Mouse (Mus musculus): ENCODE results near the gene Ovca2. TPM values are rescaled to one million over a fixed set of nuclear protein-coding genes. Genes with fewer than 3 reads are reported as not detected.

Ovca2 gene
- polyA plus RNA-seq, 1 experiment = 19.3 TPM

DNA sequence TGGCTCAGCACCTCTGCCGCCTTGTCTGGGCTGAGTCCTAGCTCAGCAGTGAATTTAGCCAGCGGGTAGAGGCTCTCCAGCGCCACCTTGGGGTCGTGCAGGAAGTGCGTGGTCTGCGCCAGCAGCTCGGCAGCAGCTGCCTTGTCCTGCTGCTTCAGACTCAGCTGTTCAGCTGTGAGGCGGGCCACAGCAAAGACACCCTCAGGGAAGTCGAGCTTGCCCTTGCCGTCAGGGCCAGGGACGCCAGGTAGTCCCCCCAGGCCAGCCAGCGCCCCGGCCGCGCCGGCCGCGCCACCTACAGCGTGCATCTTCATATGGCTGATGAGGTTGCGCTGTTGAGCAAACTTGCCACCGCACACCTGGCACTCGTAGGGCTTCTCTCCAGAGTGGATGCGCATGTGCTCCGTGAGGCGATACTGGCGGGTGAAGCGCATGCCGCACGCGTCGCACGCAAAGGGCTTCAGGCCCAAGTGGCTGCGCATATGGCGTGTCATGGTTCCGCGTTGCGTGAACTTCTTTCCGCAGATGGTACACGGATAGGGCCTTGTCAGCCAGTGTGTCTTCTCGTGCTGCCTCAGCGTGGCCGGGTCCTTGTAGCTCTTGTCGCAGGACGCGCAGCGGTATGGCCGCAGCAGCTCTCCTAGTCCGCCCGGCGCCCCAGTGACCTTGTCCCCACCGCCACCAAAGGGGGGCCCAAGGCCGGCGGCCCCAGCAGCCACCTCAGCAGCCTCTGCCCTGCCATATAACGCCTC is 13.0 kb downstream of the Ovca2 start:
- Histone ChIP-seq H3K4me3 (ENCODE audit: insufficient read depth, poor library complexity, severe bottlenecking) (no peak overlapping the region), H3K36me3 (ENCODE audit: control insufficient read depth, insufficient read depth) (no peaks in the 10 kb centered on the region), H3K79me3 (ENCODE audit: low read depth) (no peaks in the 10 kb centered on the region), H3ac (ENCODE audit: control insufficient read depth, insufficient read length, low read depth) (no peak overlapping the region), H3K79me2 (ENCODE audit: control insufficient read depth, insufficient read depth) (no peaks in the 10 kb centered on the region), H3K27me3 (ENCODE audit: control insufficient read depth, insufficient read depth, insufficient read length) (no peaks in the 10 kb centered on the region)
- no peak for TF ChIP-seq CTCF (IDR thresholded peaks at IDR 0.05; ENCODE audit: control insufficient read depth, insufficient read depth, insufficient read length)
- TF ChIP-seq CEBPB (IDR thresholded peaks at IDR 0.05; ENCODE audit: low read depth) = no peak
- TF ChIP-seq MYOD1 (IDR thresholded peaks at IDR 0.05; ENCODE audit: control insufficient read depth, insufficient read length, low read depth) = no peak
- TF ChIP-seq MAX (IDR thresholded peaks at IDR 0.05) = no peak
- no peak for TF ChIP-seq MYOG (IDR thresholded peaks at IDR 0.05; ENCODE audit: control insufficient read depth, extremely low read depth, insufficient read length)
- no peak for TF ChIP-seq FOSL1 (IDR thresholded peaks at IDR 0.05; ENCODE audit: insufficient read depth, low read length, poor library complexity, severe bottlenecking)
- TF ChIP-seq USF1 (IDR thresholded peaks at IDR 0.05; ENCODE audit: low read depth) = no peak

DNA sequence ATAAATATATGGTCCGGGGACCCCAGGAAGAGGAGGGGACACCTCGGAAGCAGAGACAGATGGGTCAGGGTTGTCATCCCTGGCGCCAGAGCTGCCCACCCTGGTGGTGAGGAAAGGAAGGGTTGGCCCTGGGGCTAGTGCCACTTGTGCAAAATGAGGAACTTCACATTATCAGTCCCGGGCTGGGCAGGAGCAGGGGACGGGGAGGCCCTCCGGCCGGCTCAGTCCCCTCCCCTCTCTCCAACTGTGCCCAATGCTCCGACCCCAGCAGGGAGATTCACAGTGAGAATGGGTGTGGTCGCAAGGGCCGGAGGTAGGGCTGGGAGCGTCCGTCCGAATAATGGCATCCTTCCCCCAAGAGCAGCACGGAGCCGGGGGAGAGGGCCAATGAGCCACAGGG is 13.9 kb downstream of the Ovca2 start:
- H3K79me2 ChIP-seq (ENCODE audit: control insufficient read depth, insufficient read depth) = no peaks in the 10 kb centered on the region
- no peak for TF ChIP-seq MYOD1 (IDR thresholded peaks at IDR 0.05; ENCODE audit: control insufficient read depth, insufficient read length, low read depth)
- no peak for TF ChIP-seq CEBPB (IDR thresholded peaks at IDR 0.05; ENCODE audit: low read depth)
- TF ChIP-seq CTCF (IDR thresholded peaks at IDR 0.05; ENCODE audit: control insufficient read depth, insufficient read depth, insufficient read length) = no peak
- no peak for TF ChIP-seq FOSL1 (IDR thresholded peaks at IDR 0.05; ENCODE audit: insufficient read depth, low read length, poor library complexity, severe bottlenecking)
- TF ChIP-seq MYOG (IDR thresholded peaks at IDR 0.05; ENCODE audit: control insufficient read depth, extremely low read depth, insufficient read length) = no peak
- no peak for TF ChIP-seq USF1 (IDR thresholded peaks at IDR 0.05; ENCODE audit: low read depth)
- no peak overlapping the region for H3ac ChIP-seq (ENCODE audit: control insufficient read depth, insufficient read length, low read depth)
- no peaks in the 10 kb centered on the region for H3K79me3 ChIP-seq (ENCODE audit: low read depth)
- no peak overlapping the region for H3K4me3 ChIP-seq (ENCODE audit: insufficient read depth, poor library complexity, severe bottlenecking)
- H3K36me3 ChIP-seq (ENCODE audit: control insufficient read depth, insufficient read depth) = peaks cover 3% of the 10 kb centered on the region
- H3K27me3 ChIP-seq (ENCODE audit: control insufficient read depth, insufficient read depth, insufficient read length) = no peaks in the 10 kb centered on the region

DNA sequence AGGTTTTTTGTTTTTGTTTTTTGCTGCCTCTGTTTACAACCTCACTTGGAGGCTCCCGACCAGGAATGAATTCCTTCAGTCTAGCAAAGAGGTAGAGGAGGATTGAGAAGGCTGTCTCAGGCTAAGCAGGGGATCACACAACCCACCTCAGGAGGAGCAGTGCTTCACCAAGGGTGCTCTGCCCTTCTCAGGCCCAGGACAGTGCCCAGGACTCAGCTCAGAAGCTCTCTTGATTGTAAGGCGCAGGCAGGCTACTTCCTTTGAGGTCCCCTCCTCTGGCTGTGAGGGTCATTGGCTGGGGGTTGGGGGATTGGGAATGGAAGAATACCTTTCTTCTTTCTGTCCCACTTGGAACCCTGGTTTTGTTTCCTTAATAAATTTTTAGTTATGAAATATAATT is 14.6 kb downstream of the Ovca2 start:
- H3K4me3 ChIP-seq (ENCODE audit: insufficient read depth, poor library complexity, severe bottlenecking) = no peak overlapping the region
- no peak overlapping the region for H3ac ChIP-seq (ENCODE audit: control insufficient read depth, insufficient read length, low read depth)
- H3K79me3 ChIP-seq (ENCODE audit: low read depth) = no peaks in the 10 kb centered on the region
- H3K27me3 ChIP-seq (ENCODE audit: control insufficient read depth, insufficient read depth, insufficient read length) = no peaks in the 10 kb centered on the region
- no peaks in the 10 kb centered on the region for H3K79me2 ChIP-seq (ENCODE audit: control insufficient read depth, insufficient read depth)
- peaks cover 9% of the 10 kb centered on the region for H3K36me3 ChIP-seq (ENCODE audit: control insufficient read depth, insufficient read depth)
- TF ChIP-seq FOSL1 (IDR thresholded peaks at IDR 0.05; ENCODE audit: insufficient read depth, low read length, poor library complexity, severe bottlenecking) = no peak
- no peak for TF ChIP-seq MYOD1 (IDR thresholded peaks at IDR 0.05; ENCODE audit: control insufficient read depth, insufficient read length, low read depth)
- no peak for TF ChIP-seq MAX (IDR thresholded peaks at IDR 0.05)
- TF ChIP-seq CTCF (IDR thresholded peaks at IDR 0.05; ENCODE audit: control insufficient read depth, insufficient read depth, insufficient read length) = no peak
- TF ChIP-seq CEBPB (IDR thresholded peaks at IDR 0.05; ENCODE audit: low read depth) = no peak
- TF ChIP-seq MYOG (IDR thresholded peaks at IDR 0.05; ENCODE audit: control insufficient read depth, extremely low read depth, insufficient read length) = no peak
- TF ChIP-seq USF1 (IDR thresholded peaks at IDR 0.05; ENCODE audit: low read depth) = no peak

DNA sequence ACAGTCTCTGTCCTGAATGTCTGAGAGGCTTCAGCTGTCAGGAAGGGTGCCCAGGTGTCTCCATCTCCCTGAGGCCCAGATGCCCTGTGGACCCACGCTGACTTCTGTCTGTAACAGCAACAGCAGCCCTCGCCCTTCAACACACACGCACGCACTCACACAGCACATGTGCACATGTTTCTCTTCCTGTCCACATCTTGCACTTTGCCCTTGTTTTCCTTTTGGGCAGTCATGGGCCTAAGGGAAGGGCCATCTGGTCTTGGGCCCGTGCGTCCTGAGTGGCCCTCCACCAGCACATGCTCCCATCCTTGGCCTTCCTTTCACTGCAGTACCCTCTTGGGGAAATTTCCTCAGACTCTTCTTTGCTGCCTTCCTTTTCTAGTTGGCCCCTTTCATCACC is 15.3 kb downstream of the Ovca2 start:
- no peak overlapping the region for H3ac ChIP-seq (ENCODE audit: control insufficient read depth, insufficient read length, low read depth)
- peaks cover 16% of the 10 kb centered on the region for H3K36me3 ChIP-seq (ENCODE audit: control insufficient read depth, insufficient read depth)
- H3K27me3 ChIP-seq (ENCODE audit: control insufficient read depth, insufficient read depth, insufficient read length) = no peaks in the 10 kb centered on the region
- TF ChIP-seq FOSL1 (IDR thresholded peaks at IDR 0.05; ENCODE audit: insufficient read depth, low read length, poor library complexity, severe bottlenecking) (no peak), MYOG (IDR thresholded peaks at IDR 0.05; ENCODE audit: control insufficient read depth, extremely low read depth, insufficient read length) (no peak), MAX (IDR thresholded peaks at IDR 0.05) (no peak), USF1 (IDR thresholded peaks at IDR 0.05; ENCODE audit: low read depth) (no peak), MYOD1 (IDR thresholded peaks at IDR 0.05; ENCODE audit: control insufficient read depth, insufficient read length, low read depth) (no peak), CTCF (IDR thresholded peaks at IDR 0.05; ENCODE audit: control insufficient read depth, insufficient read depth, insufficient read length) (no peak), CEBPB (IDR thresholded peaks at IDR 0.05; ENCODE audit: low read depth) (no peak)
- H3K79me2 ChIP-seq (ENCODE audit: control insufficient read depth, insufficient read depth) = no peaks in the 10 kb centered on the region
- H3K4me3 ChIP-seq (ENCODE audit: insufficient read depth, poor library complexity, severe bottlenecking) = no peak overlapping the region
- no peaks in the 10 kb centered on the region for H3K79me3 ChIP-seq (ENCODE audit: low read depth)

DNA sequence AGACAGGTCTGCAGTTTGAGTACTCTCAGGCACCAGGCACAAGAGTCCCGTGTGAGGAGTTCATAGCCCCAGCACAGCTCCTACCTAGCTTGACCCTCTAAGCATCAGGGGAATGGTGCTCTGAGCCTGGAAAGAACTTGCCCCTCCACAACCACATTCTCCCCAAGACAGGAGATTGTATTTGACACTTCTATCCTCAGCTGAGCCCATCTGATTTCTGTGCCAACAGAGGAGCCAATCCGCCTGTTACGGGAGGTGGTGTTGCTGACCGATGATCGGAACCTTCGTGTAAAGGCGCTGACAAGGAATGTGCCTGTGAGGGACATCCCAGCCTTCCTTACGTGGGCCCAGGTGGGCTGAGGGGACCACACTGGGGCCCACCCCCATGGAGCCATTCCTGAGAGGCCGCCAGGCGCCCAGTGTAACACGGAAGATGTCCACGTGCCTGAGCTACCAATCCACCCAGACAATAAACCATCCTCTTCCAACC is 16.0 kb downstream of the Ovca2 start:
- Histone ChIP-seq H3ac (ENCODE audit: control insufficient read depth, insufficient read length, low read depth) (no peak overlapping the region), H3K79me3 (ENCODE audit: low read depth) (no peaks in the 10 kb centered on the region), H3K79me2 (ENCODE audit: control insufficient read depth, insufficient read depth) (no peaks in the 10 kb centered on the region), H3K36me3 (ENCODE audit: control insufficient read depth, insufficient read depth) (peaks cover 16% of the 10 kb centered on the region), H3K4me3 (ENCODE audit: insufficient read depth, poor library complexity, severe bottlenecking) (no peak overlapping the region), H3K27me3 (ENCODE audit: control insufficient read depth, insufficient read depth, insufficient read length) (no peaks in the 10 kb centered on the region)
- no peak for TF ChIP-seq MYOD1 (IDR thresholded peaks at IDR 0.05; ENCODE audit: control insufficient read depth, insufficient read length, low read depth)
- TF ChIP-seq MAX (IDR thresholded peaks at IDR 0.05) = no peak
- no peak for TF ChIP-seq CTCF (IDR thresholded peaks at IDR 0.05; ENCODE audit: control insufficient read depth, insufficient read depth, insufficient read length)
- no peak for TF ChIP-seq USF1 (IDR thresholded peaks at IDR 0.05; ENCODE audit: low read depth)
- TF ChIP-seq CEBPB (IDR thresholded peaks at IDR 0.05; ENCODE audit: low read depth) = no peak
- no peak for TF ChIP-seq MYOG (IDR thresholded peaks at IDR 0.05; ENCODE audit: control insufficient read depth, extremely low read depth, insufficient read length)
- TF ChIP-seq FOSL1 (IDR thresholded peaks at IDR 0.05; ENCODE audit: insufficient read depth, low read length, poor library complexity, severe bottlenecking) = no peak
